ENCODE assay signal across 8 mouse cellular contexts in the genomic region with DNA sequence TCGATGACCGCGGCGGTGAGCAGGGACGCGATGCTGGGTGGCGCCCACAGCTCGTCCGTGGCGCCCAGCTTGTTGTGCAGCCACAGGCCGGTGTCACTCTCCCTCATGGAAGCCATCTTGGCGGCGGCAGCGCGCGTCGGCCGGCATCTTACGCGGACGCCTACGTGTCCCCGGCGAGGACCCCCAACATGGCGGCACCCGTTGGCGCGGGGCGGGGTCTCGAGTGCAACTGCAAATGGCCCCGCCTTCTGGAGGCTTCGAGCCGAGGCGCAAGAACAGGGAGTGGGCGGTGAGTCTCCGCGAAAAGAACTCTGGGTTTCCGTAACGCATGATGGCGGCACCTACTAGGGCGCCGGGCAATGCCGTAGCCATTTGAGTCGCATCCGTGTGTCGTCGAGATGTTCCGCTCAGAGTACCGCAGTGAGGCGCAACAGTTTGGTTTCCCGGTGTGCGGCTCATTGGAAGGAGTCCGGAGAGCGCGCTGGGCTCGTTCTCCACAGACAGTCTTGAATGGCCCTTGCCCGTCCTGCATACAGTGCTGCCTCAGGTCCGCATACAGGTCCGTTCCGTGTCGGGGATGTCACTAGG. TPM values are rescaled to one million over a fixed set of nuclear protein-coding genes. Genes with fewer than 3 reads are reported as not detected.
DNase-seq lines count a peak whose midpoint lies in the region; ATAC-seq lines count a peak whose summit lies in the region.

A gene (minus strand): TSS at position 294 of the 588 bp plus-strand sequence.

- peak; percentile 98 for DNase-seq in R1 (ENCODE audit: low read depth, low spot score)
- peak; percentile 98 to 99 for DNase-seq in cerebellum, postnatal 25 days
- peak; percentile 97 to 99 for DNase-seq in frontal cortex, postnatal 25 days (ENCODE audit: low spot score in 2 of 2)
- DNase-seq in hindbrain, embryonic 14.5 days (ENCODE audit: low spot score) = peak; percentile 98
- DNase-seq in layer of hippocampus, postnatal 36 days = peak; percentile 99
- DNase-seq in lung, postnatal 36 days = peak; percentile 99
- DNase-seq in retina, postnatal 1 day = peak; percentile 99
- peak; percentile 95 to 98 for DNase-seq in urinary bladder, adult 18-20 months (ENCODE audit: low spot score in 2 of 2)

- ATAC-seq in hindbrain, embryonic 14.5 days (ENCODE audit: low FRiP score) = peak; percentile 99

- H3K36me3 ChIP-seq in hindbrain, embryonic 14.5 days (replicated peaks; ENCODE audit: control insufficient read depth, insufficient read depth) = no peaks in the 10 kb centered on the region

- peak within 1 kb of the TSS; percentile 91 for H3K4me3 ChIP-seq in hindbrain, embryonic 14.5 days (replicated peaks; ENCODE audit: low read length)

- peaks cover 24% of the 10 kb centered on the region for H3K4me1 ChIP-seq in hindbrain, embryonic 14.5 days (replicated peaks; ENCODE audit: control insufficient read depth, insufficient read depth, low read length)

- peak within 1 kb of the TSS; percentile 67 for H3K4me2 ChIP-seq in hindbrain, embryonic 14.5 days (replicated peaks)

- under 1% methylated on average over 51 of the region's 61 CpGs for WGBS in hindbrain, embryonic 14.5 days

- H3K9me3 ChIP-seq in hindbrain, embryonic 14.5 days (ENCODE audit: control insufficient read depth, low read length) = no peaks in the 10 kb centered on the region

- peak within 1 kb of the TSS; percentile 96 for H3K27ac ChIP-seq in hindbrain, embryonic 14.5 days

- H3K9ac ChIP-seq in hindbrain, embryonic 14.5 days = peak within 1 kb of the TSS; percentile 91

- no peaks in the 10 kb centered on the region for H3K27me3 ChIP-seq in hindbrain, embryonic 14.5 days (ENCODE audit: control insufficient read depth, insufficient read depth, low read length)

RNA-seq across cellular contexts. Expression of the gene that starts here (rescaled TPM):
- 35.1 and 35.5 TPM in 2 replicates for polyA plus RNA-seq in hindbrain, embryonic 14.5 days (2014; fragmentation: Nextera tagmentation; extraction: Ambion mirVana)
- 10 to 100 TPM; 19.7 to 23.5 TPM for total RNA-seq in layer of hippocampus, postnatal 36 days (2021)

Comparison
In these comparisons a context has a peak if more than half of its experiments do, and no peak if none do; other contexts are left out.
1. Peak in every context shown above with its lines: DNase-seq, ATAC-seq, H3K4me3 ChIP-seq and H3K27ac ChIP-seq.